Mouse (Mus musculus): ENCODE results near the gene Chil4. TPM values are rescaled to one million over a fixed set of nuclear protein-coding genes. Genes with fewer than 3 reads are reported as not detected.
"Not testable (repeated sequence)": the region's sequence is repeated elsewhere in the genome, so short reads cannot be mapped to it uniquely, and the experiment has no call there.

Chil4 gene
- polyA plus RNA-seq (2012; rRNA removed) = 0.61 and 0.89 TPM in 2 replicates

DNA sequence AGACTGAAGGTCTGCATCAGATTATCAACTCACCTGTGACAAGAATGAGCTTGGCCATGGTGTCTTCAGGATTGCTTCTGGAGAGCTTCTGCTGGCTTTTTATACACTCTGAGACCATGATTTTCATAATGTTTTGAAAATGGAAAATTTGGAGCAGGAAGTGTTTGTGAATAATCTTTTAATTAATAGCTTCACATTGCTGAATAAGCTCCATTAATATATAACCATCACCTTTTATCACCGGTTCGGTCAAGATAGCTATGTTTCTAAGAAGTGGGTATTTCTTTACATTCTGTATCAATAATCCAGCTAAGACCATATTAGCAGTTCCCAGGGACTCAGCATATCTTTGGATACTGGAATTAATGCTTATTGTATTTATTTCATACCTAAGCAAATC is at the start of gene Chil4:
TSS of gene Chil4 (minus strand) at position 101 of the 400 bp plus-strand sequence.
- WGBS = 97% methylated on average over 2 of the region's 2 CpGs
- Histone ChIP-seq H3K27ac (ENCODE audit: control insufficient read depth, insufficient read depth, low read length) (no peak within 1 kb of the TSS), H3K4me1 (replicated peaks; ENCODE audit: control insufficient read depth, insufficient read depth, low read length) (no peaks in the 10 kb centered on the region), H3K27me3 (ENCODE audit: control insufficient read depth, insufficient read depth, low read length) (no peaks in the 10 kb centered on the region), H3K36me3 (ENCODE audit: control insufficient read depth, insufficient read depth, low read length) (no peaks in the 10 kb centered on the region), H3K4me3 (ENCODE audit: control insufficient read depth, insufficient read depth, low read length) (no peak within 1 kb of the TSS)
- no peak for TF ChIP-seq CTCF (IDR thresholded peaks at IDR 0.05; ENCODE audit: borderline replicate concordance, control insufficient read depth, extremely low read depth, insufficient read depth, low read length, poor library complexity)
- TF ChIP-seq POLR2A (IDR thresholded peaks at IDR 0.05; ENCODE audit: control insufficient read depth, extremely low read depth, insufficient read depth, low read length, poor library complexity) = no peak
- DNase-seq = no peak

DNA sequence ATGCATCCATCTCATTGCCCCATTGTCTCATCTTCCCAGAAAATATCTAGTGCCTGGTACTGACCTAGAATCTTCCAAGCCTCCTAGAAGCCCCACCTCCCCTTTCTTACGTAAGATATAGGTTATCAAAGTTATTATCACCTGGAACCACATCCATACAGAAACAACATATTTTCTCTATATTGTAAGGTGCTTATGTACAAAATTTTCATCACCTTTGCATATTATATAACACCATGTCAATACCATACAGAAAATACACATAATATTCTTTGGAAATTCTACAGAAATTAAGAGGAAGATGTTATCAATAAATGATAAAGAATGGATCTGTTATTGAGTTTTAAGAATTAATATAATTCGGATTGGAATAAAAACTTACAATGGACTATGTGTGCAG is 46.5 kb upstream of the Chil4 start:
- Histone ChIP-seq H3K27me3 (ENCODE audit: control insufficient read depth, insufficient read depth, low read length) (no peaks in the 10 kb centered on the region), H3K4me3 (ENCODE audit: control insufficient read depth, insufficient read depth, low read length) (no peak overlapping the region), H3K27ac (ENCODE audit: control insufficient read depth, insufficient read depth, low read length) (no peak overlapping the region), H3K36me3 (ENCODE audit: control insufficient read depth, insufficient read depth, low read length) (no peaks in the 10 kb centered on the region), H3K4me1 (replicated peaks; ENCODE audit: control insufficient read depth, insufficient read depth, low read length) (no peaks in the 10 kb centered on the region)
- DNase-seq = no peak
- 89% methylated on average over 2 of the region's 2 CpGs for WGBS
- TF ChIP-seq POLR2A (IDR thresholded peaks at IDR 0.05; ENCODE audit: control insufficient read depth, extremely low read depth, insufficient read depth, low read length, poor library complexity) (no peak), CTCF (IDR thresholded peaks at IDR 0.05; ENCODE audit: borderline replicate concordance, control insufficient read depth, extremely low read depth, insufficient read depth, low read length, poor library complexity) (no peak)

DNA sequence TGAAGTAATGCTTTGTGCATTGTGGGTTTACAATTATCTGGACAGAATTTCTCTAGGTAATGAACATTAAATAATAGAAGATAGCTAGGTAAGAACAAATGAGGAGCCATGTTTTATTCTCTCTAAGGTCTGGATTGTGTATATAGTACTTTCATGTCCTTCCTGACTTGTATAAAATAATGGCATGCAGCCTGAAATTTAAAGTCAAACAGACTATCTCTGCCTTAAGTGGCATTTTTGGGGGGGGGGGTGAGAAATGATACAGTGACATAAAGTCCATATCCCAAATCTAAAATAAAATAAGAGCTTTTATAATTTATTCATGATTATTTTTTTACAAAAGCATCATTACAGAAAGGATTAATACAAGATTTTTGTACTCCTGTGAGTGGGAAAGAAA is 45.5 kb upstream of the Chil4 start:
- no peak overlapping the region for H3K27ac ChIP-seq (ENCODE audit: control insufficient read depth, insufficient read depth, low read length)
- DNase-seq = no peak
- no peaks in the 10 kb centered on the region for H3K27me3 ChIP-seq (ENCODE audit: control insufficient read depth, insufficient read depth, low read length)
- no peak overlapping the region for H3K4me3 ChIP-seq (ENCODE audit: control insufficient read depth, insufficient read depth, low read length)
- TF ChIP-seq POLR2A (IDR thresholded peaks at IDR 0.05; ENCODE audit: control insufficient read depth, extremely low read depth, insufficient read depth, low read length, poor library complexity) (no peak), CTCF (IDR thresholded peaks at IDR 0.05; ENCODE audit: borderline replicate concordance, control insufficient read depth, extremely low read depth, insufficient read depth, low read length, poor library complexity) (no peak)
- no peaks in the 10 kb centered on the region for H3K36me3 ChIP-seq (ENCODE audit: control insufficient read depth, insufficient read depth, low read length)
- H3K4me1 ChIP-seq (replicated peaks; ENCODE audit: control insufficient read depth, insufficient read depth, low read length) = no peaks in the 10 kb centered on the region

GRCm38 (mm10) chr3:106257076-106257475 is 37.8 kb upstream of the Chil4 start:
- H3K4me3 ChIP-seq (ENCODE audit: control insufficient read depth, insufficient read depth, low read length); H3K36me3 ChIP-seq (ENCODE audit: control insufficient read depth, insufficient read depth, low read length); DNase-seq; H3K27me3 ChIP-seq (ENCODE audit: control insufficient read depth, insufficient read depth, low read length); H3K4me1 ChIP-seq (replicated peaks; ENCODE audit: control insufficient read depth, insufficient read depth, low read length); H3K27ac ChIP-seq (ENCODE audit: control insufficient read depth, insufficient read depth, low read length): not testable (repeated sequence)
- WGBS = 93% methylated on average over 11 of the region's 11 CpGs

GRCm38 (mm10) chr3:106252719-106253118 is 33.4 kb upstream of the Chil4 start:
- no peaks in the 10 kb centered on the region for H3K36me3 ChIP-seq (ENCODE audit: control insufficient read depth, insufficient read depth, low read length)
- H3K4me1 ChIP-seq (replicated peaks; ENCODE audit: control insufficient read depth, insufficient read depth, low read length) = no peaks in the 10 kb centered on the region
- no peaks in the 10 kb centered on the region for H3K27me3 ChIP-seq (ENCODE audit: control insufficient read depth, insufficient read depth, low read length)
- no peak overlapping the region for H3K4me3 ChIP-seq (ENCODE audit: control insufficient read depth, insufficient read depth, low read length)
- DNase-seq = no peak
- WGBS = 90% methylated on average over 6 of the region's 6 CpGs
- TF ChIP-seq POLR2A (IDR thresholded peaks at IDR 0.05; ENCODE audit: control insufficient read depth, extremely low read depth, insufficient read depth, low read length, poor library complexity) = no peak
- no peak for TF ChIP-seq CTCF (IDR thresholded peaks at IDR 0.05; ENCODE audit: borderline replicate concordance, control insufficient read depth, extremely low read depth, insufficient read depth, low read length, poor library complexity)
- H3K27ac ChIP-seq (ENCODE audit: control insufficient read depth, insufficient read depth, low read length) = no peak overlapping the region

- H3K36me3 ChIP-seq (ENCODE audit: control insufficient read depth, insufficient read depth, low read length); H3K27ac ChIP-seq (ENCODE audit: control insufficient read depth, insufficient read depth, low read length); H3K4me1 ChIP-seq (replicated peaks; ENCODE audit: control insufficient read depth, insufficient read depth, low read length); DNase-seq; H3K27me3 ChIP-seq (ENCODE audit: control insufficient read depth, insufficient read depth, low read length); H3K4me3 ChIP-seq (ENCODE audit: control insufficient read depth, insufficient read depth, low read length): not testable (repeated sequence)
- WGBS = 81% methylated on average over 5 of the region's 5 CpGs
These were observed 31.6 kb upstream of the Chil4 start for GRCm38 (mm10) chr3:106250763-106251399.

DNA sequence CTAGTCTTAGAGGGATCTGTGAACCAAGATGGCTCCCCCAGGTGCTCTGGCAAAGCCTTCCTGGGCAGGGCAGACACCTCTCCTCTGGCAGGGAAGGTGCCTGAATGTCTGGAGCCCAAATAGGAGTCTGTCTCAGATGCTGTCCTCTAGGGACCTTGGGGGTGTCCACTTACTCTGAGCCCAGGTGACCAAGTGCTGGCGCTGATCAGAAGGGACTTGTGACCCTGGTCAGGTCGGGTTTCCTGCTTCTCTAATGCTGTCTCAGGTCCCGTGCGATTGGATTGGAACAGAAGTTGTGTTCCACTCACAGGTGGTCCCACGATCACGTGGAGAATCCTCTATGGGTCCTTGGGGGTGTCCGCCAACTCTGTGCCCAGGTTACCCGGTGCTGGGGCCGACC is 28.1 kb upstream of the Chil4 start:
- H3K27ac ChIP-seq (ENCODE audit: control insufficient read depth, insufficient read depth, low read length); H3K4me3 ChIP-seq (ENCODE audit: control insufficient read depth, insufficient read depth, low read length); DNase-seq; H3K4me1 ChIP-seq (replicated peaks; ENCODE audit: control insufficient read depth, insufficient read depth, low read length); H3K36me3 ChIP-seq (ENCODE audit: control insufficient read depth, insufficient read depth, low read length); H3K27me3 ChIP-seq (ENCODE audit: control insufficient read depth, insufficient read depth, low read length): not testable (repeated sequence)
- WGBS = 83% methylated on average over 9 of the region's 9 CpGs

GRCm38 (mm10) chr3:106240210-106240609 is 20.9 kb upstream of the Chil4 start:
- 94% methylated on average over 1 of the region's 1 CpGs for WGBS
- not testable (repeated sequence) for H3K36me3 ChIP-seq (ENCODE audit: control insufficient read depth, insufficient read depth, low read length); H3K4me3 ChIP-seq (ENCODE audit: control insufficient read depth, insufficient read depth, low read length); H3K27me3 ChIP-seq (ENCODE audit: control insufficient read depth, insufficient read depth, low read length); H3K4me1 ChIP-seq (replicated peaks; ENCODE audit: control insufficient read depth, insufficient read depth, low read length); DNase-seq; H3K27ac ChIP-seq (ENCODE audit: control insufficient read depth, insufficient read depth, low read length)
